Mouse (Mus musculus): ENCODE measurements around the gene Pds5a. TPM values are rescaled to one million over a fixed set of nuclear protein-coding genes. Genes with fewer than 3 reads are reported as not detected.
A peak's percentile ranks its signal among the peaks of the same experiment; 100 is the strongest.

Gene Pds5a
- polyA plus RNA-seq, 1 experiment from 2014 or later = 13.7 TPM

GRCm38 (mm10) chr5:65599681-65600080, 98.4 kb downstream of the Pds5a start:
- Histone ChIP-seq H3K4me2 (ENCODE audit: low read depth, low read length) (no peak overlapping the region), H3K9ac (replicated peaks) (no peak overlapping the region), H3K4me3 (ENCODE audit: low read depth, low read length) (no peak overlapping the region), H3K9me3 (ENCODE audit: low read length) (no peaks in the 10 kb centered on the region), H3K4me1 (ENCODE audit: insufficient read depth) (no peaks in the 10 kb centered on the region), H3K27me3 (ENCODE audit: insufficient read depth, low read length) (no peaks in the 10 kb centered on the region), H3K27ac (ENCODE audit: low read depth) (no peak overlapping the region), H3K36me3 (replicated peaks; ENCODE audit: insufficient read depth, low read length) (peaks cover 39% of the 10 kb centered on the region)
- TF ChIP-seq EP300 (IDR thresholded peaks at IDR 0.05; ENCODE audit: low read depth) = no peak
- TF ChIP-seq CTCF (IDR thresholded peaks at IDR 0.05; ENCODE audit: low read depth) = no peak
- 84% methylated on average over 7 of the region's 7 CpGs for whole genome bisulfite sequencing (ENCODE audit: insufficient replicate concordance)
- ATAC-seq = no peak
- no peak for DNase-seq

DNA sequence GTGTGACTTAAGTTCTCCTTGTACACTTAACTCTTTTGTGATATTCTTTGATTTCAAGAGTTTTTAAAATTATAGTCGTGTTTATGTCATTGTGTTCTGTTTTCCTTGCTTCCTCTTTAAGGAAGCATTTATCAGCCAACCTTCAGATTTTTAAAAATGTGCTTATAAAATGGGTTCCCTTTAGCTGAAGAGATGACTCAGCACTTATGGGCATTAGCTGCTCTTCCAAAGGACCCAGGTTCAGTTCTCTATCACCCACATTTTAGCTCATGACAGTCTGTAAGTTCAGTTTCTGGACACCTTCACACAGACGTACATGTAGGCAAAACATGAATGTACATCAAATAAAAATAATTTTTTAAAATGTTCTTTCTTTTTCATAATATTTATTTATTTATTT, 105.7 kb downstream of the Pds5a start:
- no peak overlapping the region for H3K4me3 ChIP-seq (ENCODE audit: low read depth, low read length)
- H3K27me3 ChIP-seq (ENCODE audit: insufficient read depth, low read length) = no peaks in the 10 kb centered on the region
- DNase-seq = no peak
- peaks cover 38% of the 10 kb centered on the region for H3K36me3 ChIP-seq (replicated peaks; ENCODE audit: insufficient read depth, low read length)
- no peak overlapping the region for H3K9ac ChIP-seq (replicated peaks)
- no peaks in the 10 kb centered on the region for H3K9me3 ChIP-seq (ENCODE audit: low read length)
- H3K4me1 ChIP-seq (ENCODE audit: insufficient read depth) = no peaks in the 10 kb centered on the region
- no peak overlapping the region for H3K27ac ChIP-seq (ENCODE audit: low read depth)
- no peak for TF ChIP-seq EP300 (IDR thresholded peaks at IDR 0.05; ENCODE audit: low read depth)
- no peak for TF ChIP-seq CTCF (IDR thresholded peaks at IDR 0.05; ENCODE audit: low read depth)
- 68% methylated on average over 2 of the region's 2 CpGs for WGBS (ENCODE audit: insufficient replicate concordance)
- no peak overlapping the region for H3K4me2 ChIP-seq (ENCODE audit: low read depth, low read length)
- ATAC-seq = no peak

- H3K9ac ChIP-seq (replicated peaks) = no peak overlapping the region
- no peak overlapping the region for H3K27ac ChIP-seq (ENCODE audit: low read depth)
- H3K4me2 ChIP-seq (ENCODE audit: low read depth, low read length) = no peak overlapping the region
- TF ChIP-seq CTCF (IDR thresholded peaks at IDR 0.05; ENCODE audit: low read depth) (no peak), EP300 (IDR thresholded peaks at IDR 0.05; ENCODE audit: low read depth) (no peak)
- H3K27me3 ChIP-seq (ENCODE audit: insufficient read depth, low read length) = no peaks in the 10 kb centered on the region
- H3K4me1 ChIP-seq (ENCODE audit: insufficient read depth) = no peaks in the 10 kb centered on the region
- no peak for ATAC-seq
- peaks cover 35% of the 10 kb centered on the region for H3K36me3 ChIP-seq (replicated peaks; ENCODE audit: insufficient read depth, low read length)
- H3K9me3 ChIP-seq (ENCODE audit: low read length) = no peaks in the 10 kb centered on the region
- 48% methylated on average over 1 of the region's 1 CpGs for WGBS (ENCODE audit: insufficient replicate concordance)
- H3K4me3 ChIP-seq (ENCODE audit: low read depth, low read length) = no peak overlapping the region
- DNase-seq = no peak
Observed at GRCm38 (mm10) chr5:65590199-65590598, 107.9 kb downstream of the Pds5a start.

- DNase-seq = no peak
- H3K27me3 ChIP-seq (ENCODE audit: insufficient read depth, low read length) = no peaks in the 10 kb centered on the region
- H3K36me3 ChIP-seq (replicated peaks; ENCODE audit: insufficient read depth, low read length) = peaks cover 23% of the 10 kb centered on the region
- peak overlapping the region; percentile 56; the same call in 1 of the 2 replicates for H3K27ac ChIP-seq (ENCODE audit: low read depth)
- H3K9me3 ChIP-seq (ENCODE audit: low read length) = no peaks in the 10 kb centered on the region
- WGBS (ENCODE audit: insufficient replicate concordance) = 67% methylated on average over 5 of the region's 5 CpGs
- H3K4me2 ChIP-seq (ENCODE audit: low read depth, low read length) = no peak overlapping the region
- peak; percentile 97 for ATAC-seq
- no peaks in the 10 kb centered on the region for H3K4me1 ChIP-seq (ENCODE audit: insufficient read depth)
- no peak overlapping the region for H3K9ac ChIP-seq (replicated peaks)
- TF ChIP-seq EP300 (IDR thresholded peaks at IDR 0.05; ENCODE audit: low read depth) = 0 out of 2 replicates have a peak, but pooled peaks have one; percentile 20
- TF ChIP-seq CTCF (IDR thresholded peaks at IDR 0.05; ENCODE audit: low read depth) = no peak
- no peak overlapping the region for H3K4me3 ChIP-seq (ENCODE audit: low read depth, low read length)
Observed at GRCm38 (mm10) chr5:65586291-65586690, 111.8 kb downstream of the Pds5a start.

DNA sequence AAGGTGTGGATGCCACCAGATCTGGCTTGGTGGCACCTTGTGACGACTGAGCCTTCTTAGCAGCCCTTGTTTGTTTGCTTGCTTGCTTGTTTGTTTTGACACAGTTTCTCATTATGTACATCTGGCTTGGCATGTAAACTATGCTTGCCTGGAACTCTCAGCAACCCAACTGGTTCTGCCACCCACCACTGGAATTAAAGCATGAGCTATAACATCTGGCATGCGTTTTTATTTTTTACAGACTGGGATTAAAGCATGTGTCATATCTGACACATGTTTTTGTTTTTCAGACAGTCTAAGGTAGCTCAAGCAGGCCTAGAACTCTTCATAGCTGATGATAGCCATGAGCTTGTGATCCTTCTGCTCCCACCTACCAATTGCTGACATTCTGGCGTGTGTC, 119.5 kb downstream of the Pds5a start:
- H3K4me3 ChIP-seq (ENCODE audit: low read depth, low read length) = no peak overlapping the region
- TF ChIP-seq CTCF (IDR thresholded peaks at IDR 0.05; ENCODE audit: low read depth) (no peak), EP300 (IDR thresholded peaks at IDR 0.05; ENCODE audit: low read depth) (no peak)
- ATAC-seq (no peak), DNase-seq (no peak)
- peaks cover 29% of the 10 kb centered on the region for H3K36me3 ChIP-seq (replicated peaks; ENCODE audit: insufficient read depth, low read length)
- H3K27me3 ChIP-seq (ENCODE audit: insufficient read depth, low read length) = no peaks in the 10 kb centered on the region
- no peak overlapping the region for H3K4me2 ChIP-seq (ENCODE audit: low read depth, low read length)
- WGBS (ENCODE audit: insufficient replicate concordance) = 82% methylated on average over 3 of the region's 3 CpGs
- H3K9me3 ChIP-seq (ENCODE audit: low read length) = no peaks in the 10 kb centered on the region
- H3K9ac ChIP-seq (replicated peaks) = no peak overlapping the region
- H3K27ac ChIP-seq (ENCODE audit: low read depth) = no peak overlapping the region
- peaks cover 9% of the 10 kb centered on the region; the same call in 1 of the 2 replicates for H3K4me1 ChIP-seq (ENCODE audit: insufficient read depth)

- no peak for DNase-seq
- no peak overlapping the region for H3K4me2 ChIP-seq (ENCODE audit: low read depth, low read length)
- H3K36me3 ChIP-seq (replicated peaks; ENCODE audit: insufficient read depth, low read length) = peaks cover 29% of the 10 kb centered on the region
- no peak overlapping the region for H3K27ac ChIP-seq (ENCODE audit: low read depth)
- ATAC-seq = no peak
- no peak overlapping the region for H3K9ac ChIP-seq (replicated peaks)
- TF ChIP-seq CTCF (IDR thresholded peaks at IDR 0.05; ENCODE audit: low read depth) (no peak), EP300 (IDR thresholded peaks at IDR 0.05; ENCODE audit: low read depth) (no peak)
- no peak overlapping the region for H3K4me3 ChIP-seq (ENCODE audit: low read depth, low read length)
- H3K9me3 ChIP-seq (ENCODE audit: low read length) = no peaks in the 10 kb centered on the region
- H3K27me3 ChIP-seq (ENCODE audit: insufficient read depth, low read length) = no peaks in the 10 kb centered on the region
- WGBS (ENCODE audit: insufficient replicate concordance) = 54% methylated on average over 2 of the region's 2 CpGs
- H3K4me1 ChIP-seq (ENCODE audit: insufficient read depth) = peaks cover 9% of the 10 kb centered on the region; the same call in 1 of the 2 replicates
Observed at GRCm38 (mm10) chr5:65575896-65576295, 122.2 kb downstream of the Pds5a start.

DNA sequence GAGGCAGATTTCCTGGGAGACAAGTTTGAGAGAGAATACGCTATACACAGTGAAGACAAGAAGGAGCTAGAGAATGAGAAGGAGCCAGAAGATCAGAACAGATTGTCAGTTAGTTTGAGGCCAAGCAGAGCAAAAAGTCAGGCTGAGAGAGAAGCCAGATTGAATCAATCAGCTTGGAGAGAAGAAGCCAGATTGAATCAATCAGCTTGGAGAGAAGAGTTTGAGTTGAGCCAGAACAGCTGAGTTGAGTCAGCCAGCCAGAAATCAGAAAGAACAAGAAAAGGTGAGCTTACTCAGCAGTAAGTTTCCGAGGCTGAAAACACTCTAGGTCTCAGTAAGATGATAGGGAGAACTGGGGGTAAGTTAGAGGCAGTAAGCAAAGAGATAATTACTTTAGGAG, 123.2 kb downstream of the Pds5a start:
- WGBS (ENCODE audit: insufficient replicate concordance) = 91% methylated on average over 2 of the region's 2 CpGs
- DNase-seq = no peak
- no peak overlapping the region for H3K4me2 ChIP-seq (ENCODE audit: low read depth, low read length)

More for the DNA sequence above, 123.2 kb downstream of the Pds5a start:
- no peak for ATAC-seq
- no peaks in the 10 kb centered on the region for H3K27me3 ChIP-seq (ENCODE audit: insufficient read depth, low read length)
- H3K9ac ChIP-seq (replicated peaks) = no peak overlapping the region
- no peak overlapping the region for H3K4me3 ChIP-seq (ENCODE audit: low read depth, low read length)
- peaks cover 25% of the 10 kb centered on the region for H3K36me3 ChIP-seq (replicated peaks; ENCODE audit: insufficient read depth, low read length)
- TF ChIP-seq EP300 (IDR thresholded peaks at IDR 0.05; ENCODE audit: low read depth) (no peak), CTCF (IDR thresholded peaks at IDR 0.05; ENCODE audit: low read depth) (no peak)
- H3K4me1 ChIP-seq (ENCODE audit: insufficient read depth) = peaks cover 9% of the 10 kb centered on the region; the same call in 1 of the 2 replicates
- no peak overlapping the region for H3K27ac ChIP-seq (ENCODE audit: low read depth)
- no peaks in the 10 kb centered on the region for H3K9me3 ChIP-seq (ENCODE audit: low read length)

All from liver, postnatal 0 days (tissue).